Mouse (Mus musculus) cerebellum, postnatal 10 days (tissue): ENCODE data around the gene Slc44a2.
"Not testable (repeated sequence)": the region's sequence is repeated elsewhere in the genome, so short reads cannot be mapped to it uniquely, and the experiment has no call there.

Experiments
- DNase-seq, 2 experiments: peaks; one replicate each; pipeline ENCODE4 v3.0.0; 2021; ENCODE audit warnings: mixed read lengths in 2 of 2

Slc44a2 gene

GRCm38 (mm10) chr9:21320619-21321512, at the start of gene Slc44a2:
TSS of gene Slc44a2 (plus strand) at chr9:21320698.
- peak; percentile 93 to 95 for DNase-seq

GRCm38 (mm10) chr9:21272391-21272790, 48.1 kb upstream of the Slc44a2 start:
- no peak for DNase-seq

GRCm38 (mm10) chr9:21273094-21273493, 47.4 kb upstream of the Slc44a2 start:
- no peak for DNase-seq

GRCm38 (mm10) chr9:21273520-21274228, 46.8 kb upstream of the Slc44a2 start:
- DNase-seq, result no peak

- no peak for DNase-seq
Measured at GRCm38 (mm10) chr9:21274336-21274735, 46.2 kb upstream of the Slc44a2 start.

GRCm38 (mm10) chr9:21275013-21275710, 45.3 kb upstream of the Slc44a2 start:
- DNase-seq, result no peak

- no peak for DNase-seq
Measured at GRCm38 (mm10) chr9:21275727-21276126, 44.8 kb upstream of the Slc44a2 start.

- DNase-seq, result no peak
Measured at GRCm38 (mm10) chr9:21276307-21276706, 44.2 kb upstream of the Slc44a2 start.

GRCm38 (mm10) chr9:21277776-21278175, 42.7 kb upstream of the Slc44a2 start:
- DNase-seq, result no peak

GRCm38 (mm10) chr9:21283591-21283990, 36.9 kb upstream of the Slc44a2 start:
- DNase-seq, result no peak

GRCm38 (mm10) chr9:21283994-21284393, 36.5 kb upstream of the Slc44a2 start:
- no peak for DNase-seq

- no peak for DNase-seq
Measured at GRCm38 (mm10) chr9:21286753-21287152, 33.7 kb upstream of the Slc44a2 start.

- DNase-seq, result peak; percentile 98
Measured at GRCm38 (mm10) chr9:21287571-21288402, 32.7 kb upstream of the Slc44a2 start, which contains the start of gene Kri1. TSS of gene Kri1 (minus strand) at chr9:21287969.

GRCm38 (mm10) chr9:21288404-21289336, 31.8 kb upstream of the Slc44a2 start:
- peak in 1 of 2 experiments; percentile 36 for DNase-seq

- no peak for DNase-seq
Measured at GRCm38 (mm10) chr9:21289337-21289671, 31.2 kb upstream of the Slc44a2 start.

- peak; percentile 75 to 77 for DNase-seq
Measured at GRCm38 (mm10) chr9:21290589-21290988, 29.9 kb upstream of the Slc44a2 start.

GRCm38 (mm10) chr9:21291022-21291787, 29.3 kb upstream of the Slc44a2 start, which contains the start of gene Cdkn2d:
TSS of gene Cdkn2d (minus strand) at chr9:21291407.
- peak; percentile 100 for DNase-seq

- not testable (repeated sequence) for DNase-seq
Measured at GRCm38 (mm10) chr9:21291868-21292267, 28.6 kb upstream of the Slc44a2 start.

GRCm38 (mm10) chr9:21292271-21292670, 28.2 kb upstream of the Slc44a2 start:
- DNase-seq, result no peak

GRCm38 (mm10) chr9:21299014-21299413, 21.5 kb upstream of the Slc44a2 start:
- no peak for DNase-seq
